ENCODE assay signal across 28 mouse cellular contexts in the genomic region with DNA sequence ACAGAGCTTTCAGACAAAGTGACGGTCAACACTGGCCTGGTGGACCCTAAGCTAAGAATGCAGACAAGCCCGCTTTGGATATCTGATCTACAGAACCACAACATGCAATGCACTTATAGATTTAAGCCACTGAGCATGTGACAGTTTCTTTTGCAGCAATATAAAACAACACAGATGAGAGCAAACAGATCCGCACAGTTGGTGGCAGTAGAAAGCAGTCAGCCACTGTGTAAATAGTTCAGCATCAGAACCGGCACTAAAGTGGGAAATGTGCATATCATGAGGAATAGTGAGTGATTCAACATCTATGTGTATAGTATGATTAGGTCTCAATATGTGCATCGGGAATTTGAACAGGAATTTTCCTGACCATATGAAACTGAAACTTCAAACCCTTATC.
A peak's percentile ranks its signal among the peaks of the same experiment; 100 is the strongest.
DNase-seq lines count a peak whose midpoint lies in the region; ATAC-seq and TF ChIP-seq lines count a peak whose summit lies in the region.
"Had no signal": no experiment of that assay in that cellular context is flagged by ENCODE, and none has a peak within 500 bp of the region (broad histone marks: within the 10 kb centered on the region; RNA-seq: fewer than 3 reads in every experiment).

No protein-coding gene starts in this region.

- 83% methylated on average over 5 of the region's 5 CpGs for WGBS in forebrain, postnatal 0 days
- 92% methylated on average over 5 of the region's 5 CpGs for WGBS in forebrain, embryonic 10.5 days
- 77% methylated on average over 5 of the region's 5 CpGs for WGBS in hindbrain, postnatal 0 days
- WGBS in hindbrain, embryonic 13.5 days, result 87% methylated on average over 5 of the region's 5 CpGs

- intact Hi-C loops in left cerebral cortex, adult 2 months (cut with DNase I), result no loop called here
- intact Hi-C loops in left cerebral cortex, postnatal 25 days (cut with DNase I), result no loop called here

- H3K4me2 ChIP-seq in forebrain, postnatal 0 days (ENCODE audit: low read depth), result no peak overlapping the region
- no peak overlapping the region for H3K4me2 ChIP-seq in hindbrain, postnatal 0 days (ENCODE audit: low read depth, low read length)
- H3K4me2 ChIP-seq in hindbrain, embryonic 13.5 days, result no peak overlapping the region
- H3K4me2 ChIP-seq: embryonic facial prominence, embryonic 12.5 days; forebrain, embryonic 12.5 days had no signal

- no peaks in the 10 kb centered on the region for H3K36me3 ChIP-seq in forebrain, postnatal 0 days (ENCODE audit: insufficient read depth)
- H3K36me3 ChIP-seq in forebrain, embryonic 10.5 days (replicated peaks), result no peaks in the 10 kb centered on the region
- H3K36me3 ChIP-seq in hindbrain, postnatal 0 days (ENCODE audit: insufficient read depth, low read length), result no peaks in the 10 kb centered on the region
- H3K36me3 ChIP-seq in hindbrain, embryonic 13.5 days, result no peaks in the 10 kb centered on the region
- H3K36me3 ChIP-seq: embryonic facial prominence, embryonic 10.5 days; embryonic facial prominence, embryonic 12.5 days; forebrain, embryonic 12.5 days; G1E had no signal

- ATAC-seq in forebrain, postnatal 0 days, result no peak
- ATAC-seq in hindbrain, postnatal 0 days, result no peak
- no peak for ATAC-seq in hindbrain, embryonic 13.5 days (ENCODE audit: low FRiP score)
- ATAC-seq: activated CD4-positive, CD25-positive, alpha-beta regulatory T cell, adult 4 months; CD4-positive, CD25-positive, alpha-beta regulatory T cell, adult 4 months; forebrain, embryonic 14.5 days; forebrain, embryonic 16.5 days; Patski had no signal

- no peak overlapping the region for H3K27ac ChIP-seq in forebrain, postnatal 0 days (ENCODE audit: low read depth, low read length)
- H3K27ac ChIP-seq in forebrain, embryonic 10.5 days, result no peak overlapping the region
- no peak overlapping the region for H3K27ac ChIP-seq in hindbrain, postnatal 0 days
- H3K27ac ChIP-seq in hindbrain, embryonic 13.5 days, result no peak overlapping the region
- no peak overlapping the region; the same call in 1 of the 2 replicates for H3K27ac ChIP-seq in left cerebral cortex, adult 2 months
- H3K27ac ChIP-seq: embryonic facial prominence, embryonic 10.5 days; embryonic facial prominence, embryonic 12.5 days; forebrain, embryonic 12.5 days had no signal

- no peaks in the 10 kb centered on the region for H3K27me3 ChIP-seq in forebrain, postnatal 0 days (ENCODE audit: insufficient read depth, low read length)
- H3K27me3 ChIP-seq in forebrain, embryonic 10.5 days (ENCODE audit: poor library complexity, severe bottlenecking), result no peaks in the 10 kb centered on the region
- H3K27me3 ChIP-seq in hindbrain, postnatal 0 days (ENCODE audit: insufficient read depth, low read length), result no peaks in the 10 kb centered on the region
- H3K27me3 ChIP-seq in hindbrain, embryonic 13.5 days, result no peaks in the 10 kb centered on the region
- H3K27me3 ChIP-seq: CH12.LX; embryonic facial prominence, embryonic 12.5 days; forebrain, embryonic 12.5 days had no signal

- no peaks in the 10 kb centered on the region for H3K4me1 ChIP-seq in forebrain, postnatal 0 days (ENCODE audit: insufficient read depth)
- no peaks in the 10 kb centered on the region for H3K4me1 ChIP-seq in forebrain, embryonic 10.5 days
- H3K4me1 ChIP-seq in hindbrain, postnatal 0 days (ENCODE audit: insufficient read depth, low read length), result no peaks in the 10 kb centered on the region
- H3K4me1 ChIP-seq in hindbrain, embryonic 13.5 days (replicated peaks), result no peaks in the 10 kb centered on the region
- H3K4me1 ChIP-seq: embryonic facial prominence, embryonic 10.5 days; embryonic facial prominence, embryonic 12.5 days; forebrain, embryonic 12.5 days had no signal

- no peak overlapping the region for H3K4me3 ChIP-seq in forebrain, postnatal 0 days (ENCODE audit: low read depth, low read length)
- H3K4me3 ChIP-seq in forebrain, embryonic 10.5 days, result no peak overlapping the region
- H3K4me3 ChIP-seq in hindbrain, postnatal 0 days (ENCODE audit: low read length), result no peak overlapping the region
- H3K4me3 ChIP-seq in hindbrain, embryonic 13.5 days, result no peak overlapping the region
- no peak overlapping the region for H3K4me3 ChIP-seq in left cerebral cortex, adult 2 months
- H3K4me3 ChIP-seq: embryonic facial prominence, embryonic 10.5 days; embryonic facial prominence, embryonic 12.5 days; forebrain, embryonic 12.5 days had no signal

- no peak overlapping the region for H3K9ac ChIP-seq in forebrain, postnatal 0 days
- no peak overlapping the region for H3K9ac ChIP-seq in hindbrain, postnatal 0 days (replicated peaks; ENCODE audit: low read length)
- H3K9ac ChIP-seq in hindbrain, embryonic 13.5 days, result no peak overlapping the region
- H3K9ac ChIP-seq: embryonic facial prominence, embryonic 12.5 days; forebrain, embryonic 12.5 days had no signal

- H3K9me3 ChIP-seq in forebrain, postnatal 0 days (ENCODE audit: low read length), result no peaks in the 10 kb centered on the region
- no peaks in the 10 kb centered on the region for H3K9me3 ChIP-seq in forebrain, embryonic 10.5 days
- H3K9me3 ChIP-seq in hindbrain, postnatal 0 days (ENCODE audit: low read length), result no peaks in the 10 kb centered on the region
- H3K9me3 ChIP-seq in hindbrain, embryonic 13.5 days, result no peaks in the 10 kb centered on the region
- H3K9me3 ChIP-seq: embryonic facial prominence, embryonic 10.5 days; embryonic facial prominence, embryonic 12.5 days; forebrain, embryonic 12.5 days; G1E had no signal

- TF ChIP-seq CTCF in forebrain, postnatal 0 days (IDR thresholded peaks at IDR 0.05; ENCODE audit: low read depth), result 0 out of 2 replicates have a peak, but pooled peaks have one; percentile 23
- no peak for TF ChIP-seq CTCF in hindbrain, postnatal 0 days (IDR thresholded peaks at IDR 0.05; ENCODE audit: low read depth)
- TF ChIP-seq CTCF in left cerebral cortex, adult 2 months (IDR thresholded peaks at IDR 0.05), result peak; percentile 5

- no peak for DNase-seq in forebrain, postnatal 0 days
- DNase-seq in forebrain, embryonic 10.5 days (ENCODE audit: extremely low spot score, low spot score), result no peak
- peak; percentile 36 for DNase-seq in hindbrain, postnatal 0 days (ENCODE audit: low spot score)
- no peak for DNase-seq in left cerebral cortex, adult 2 months (ENCODE audit: extremely low spot score in 1 of 2, low spot score in 2 of 2)
- no peak for DNase-seq in left cerebral cortex, postnatal 25 days (ENCODE audit: low spot score in 2 of 2)
- DNase-seq in brain, adult 2 months (ENCODE audit: low read depth, low spot score), result peak; percentile 59
- DNase-seq in right cerebral cortex, adult 2 months (ENCODE audit: low spot score in 2 of 2), result no peak
- DNase-seq: adrenal gland, adult 8-10 months; adrenal gland, postnatal 14 days; adrenal gland, postnatal 36 days; B cell, adult 2 months; cerebellum, adult 11 months; cerebellum, adult 18-20 months; cerebellum, adult 8-10 months; cerebellum, adult 9-11 months; cerebellum, postnatal 14 days; cerebellum, postnatal 36 days had no signal

Comparison
In these comparisons a context has a peak if more than half of its experiments do, and no peak if none do; other contexts are left out.
1. DNase-seq: peak in hindbrain, postnatal 0 days (single experiment) and brain, adult 2 months (single experiment); none in forebrain, postnatal 0 days (single experiment), forebrain, embryonic 10.5 days (single experiment), left cerebral cortex, adult 2 months (0 of 2), left cerebral cortex, postnatal 25 days (0 of 2) and right cerebral cortex, adult 2 months (0 of 2).